In the genomic region with DNA sequence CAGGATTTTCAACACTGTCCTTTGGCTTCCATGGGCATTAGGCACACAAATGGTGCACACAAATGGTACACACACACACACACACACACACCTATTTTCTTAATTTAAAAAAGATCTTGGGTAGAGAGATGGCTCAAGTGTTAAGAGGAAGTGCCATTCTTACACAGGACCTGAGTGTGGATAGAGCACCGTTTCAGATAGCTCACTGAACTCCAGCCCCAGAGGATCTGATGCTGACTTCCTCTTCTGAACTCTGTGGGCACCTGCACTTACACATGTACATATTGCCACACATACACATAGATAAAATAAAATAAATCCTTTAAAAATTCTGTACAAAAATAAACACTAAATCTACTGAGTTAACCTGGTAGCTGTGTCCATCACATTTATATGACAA, we compare ENCODE assay signal across 6 mouse cellular contexts.
"Had no signal": no experiment of that assay in that cellular context is flagged by ENCODE, and none has a peak within 500 bp of the region (broad histone marks: within the 10 kb centered on the region; RNA-seq: fewer than 3 reads in every experiment).

No protein-coding gene starts in this region.

- ATAC-seq: liver, embryonic 12.5 days had no signal

- DNase-seq: kidney, postnatal 14 days; lung, embryonic 14.5 days; lung, postnatal 14 days; midbrain, embryonic 14.5 days; thymus, postnatal 4 days had no signal
